ENCODE assay signal across 8 mouse cellular contexts in the genomic region with DNA sequence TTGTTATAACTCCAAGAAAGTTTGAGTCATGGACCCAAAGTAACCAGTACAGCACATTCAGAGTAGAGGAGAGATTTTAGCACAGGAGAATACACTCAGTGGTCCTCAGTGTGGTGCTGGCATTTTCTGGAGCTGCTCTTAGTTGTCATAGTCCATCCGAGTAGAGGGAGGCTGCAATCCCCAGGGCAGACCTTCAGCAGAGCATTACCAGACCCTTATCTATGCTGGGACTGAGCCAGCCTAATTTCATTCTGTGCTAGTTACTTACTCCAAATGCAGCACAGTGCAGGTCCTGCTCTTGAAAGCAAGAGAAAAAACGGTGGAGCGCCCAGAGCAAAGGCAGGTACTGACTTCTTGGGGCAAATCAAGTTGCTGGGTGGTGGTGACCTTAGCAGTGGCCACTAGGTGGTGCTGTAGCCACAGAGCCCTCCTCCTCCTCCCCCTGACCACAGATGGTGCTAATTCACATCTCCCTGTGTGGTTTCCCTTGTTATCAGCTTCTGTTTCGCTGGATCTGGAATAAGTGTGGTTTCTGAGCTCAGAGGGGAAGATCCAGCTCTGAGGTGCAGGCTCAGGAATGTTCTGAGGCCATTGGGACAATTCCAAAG. TPM values are rescaled to one million over a fixed set of nuclear protein-coding genes. Genes with fewer than 3 reads are reported as not detected.
DNase-seq lines count a peak whose midpoint lies in the region; ATAC-seq and TF ChIP-seq lines count a peak whose summit lies in the region.

No protein-coding gene starts in this region.

- peak; percentile 42 for DNase-seq in ovary, postnatal 10 days (ENCODE audit: low spot score)
- no peak for DNase-seq in ovary, adult 18-20 months (ENCODE audit: low spot score)
- DNase-seq in cerebellum, postnatal 36 days = peak; percentile 78 to 81
- DNase-seq in gastrocnemius, adult 2 months = peak; percentile 77
- DNase-seq in left cerebral cortex, postnatal 4 days = peak; percentile 76
- peak; percentile 32 to 69 for DNase-seq in spleen, adult 18-20 months

- TF ChIP-seq CTCF in gastrocnemius, adult 2 months (IDR thresholded peaks at IDR 0.05) = peak; percentile 92

- ATAC-seq in inflammation-experienced regulatory T-cells, adult 6 months = peak; percentile 80
- ATAC-seq in midbrain, embryonic 12.5 days (ENCODE audit: low FRiP score, low read depth) = peak; percentile 74

- 32% methylated on average over 4 of the region's 4 CpGs for WGBS in midbrain, embryonic 12.5 days

- H3K4me1 ChIP-seq in midbrain, embryonic 12.5 days = no peaks in the 10 kb centered on the region

- no peaks in the 10 kb centered on the region for H3K9me3 ChIP-seq in midbrain, embryonic 12.5 days

- H3K27ac ChIP-seq in gastrocnemius, adult 2 months = no peak overlapping the region; the same call in 1 of the 2 replicates
- H3K27ac ChIP-seq in midbrain, embryonic 12.5 days (replicated peaks) = no peak overlapping the region

- intact Hi-C loops in gastrocnemius, adult 2 months (cut with DNase I) = loop anchor here (5.0 kb wide), 2 partner anchors 202 to 302 kb away; no protein-coding TSS in a partner anchor
- intact Hi-C loops in left cerebral cortex, postnatal 4 days (cut with DNase I) = loop anchor here (5.0 kb wide), 2 partner anchors 302 to 377 kb away; no protein-coding TSS in a partner anchor

- peaks cover 32% of the 10 kb centered on the region for H3K36me3 ChIP-seq in midbrain, embryonic 12.5 days

- H3K4me2 ChIP-seq in midbrain, embryonic 12.5 days (replicated peaks) = no peak overlapping the region

- no peaks in the 10 kb centered on the region for H3K27me3 ChIP-seq in midbrain, embryonic 12.5 days

- no peak overlapping the region for H3K9ac ChIP-seq in midbrain, embryonic 12.5 days (replicated peaks)

- no peak overlapping the region for H3K4me3 ChIP-seq in gastrocnemius, adult 2 months
- no peak overlapping the region for H3K4me3 ChIP-seq in midbrain, embryonic 12.5 days

RNA-seq across cellular contexts. Expression of gene Clec16a, which starts 20.2 kb away (rescaled TPM):
- 10 to 100 TPM; 60.6 to 72.7 TPM for total RNA-seq in gastrocnemius, adult 2 months (2021)
- polyA plus RNA-seq in inflammation-experienced regulatory T-cells, adult 6 months (2017; shearing (Covaris generic)) = 10 to 100 TPM in 1 of 3 experiments, 1 to 10 TPM in 2; 5.7 to 10.2 (median 7.8) TPM
- 10 to 100 TPM; 59.0 to 66.1 TPM for total RNA-seq in left cerebral cortex, postnatal 4 days (2021)
- 51.0 and 51.6 TPM in 2 replicates for polyA plus RNA-seq in midbrain, embryonic 12.5 days (2016; fragmentation: Nextera tagmentation; extraction: Ambion mirVana)

RNA-seq across cellular contexts. Expression of gene Dexi, which starts 22.5 kb away (rescaled TPM):
- 10 to 100 TPM; 43.7 to 43.9 TPM for total RNA-seq in gastrocnemius, adult 2 months (2021)
- 1 to 10 TPM; 4.1 to 5.1 (median 4.6) TPM for polyA plus RNA-seq in inflammation-experienced regulatory T-cells, adult 6 months (2017; shearing (Covaris generic))
- total RNA-seq in left cerebral cortex, postnatal 4 days (2021) = 10 to 100 TPM; 22.2 to 22.3 TPM
- 25.6 and 26.2 TPM in 2 replicates for polyA plus RNA-seq in midbrain, embryonic 12.5 days (2016; fragmentation: Nextera tagmentation; extraction: Ambion mirVana)
